Mouse (Mus musculus) G1E (cell line): ENCODE data around the gene Dnaaf2. TPM values are rescaled to one million over a fixed set of nuclear protein-coding genes. Genes with fewer than 3 reads are reported as not detected.

ENCODE experiments used
- ATAC-seq: 2 replicates; pipeline ENCODE4 v1.8.0; 2016; ENCODE audit warnings: mild to moderate bottlenecking; ENCODE audit not compliant: insufficient number of reproducible peaks, poor library complexity, low FRiP score, severe bottlenecking; ENCODE audit errors: extremely low read depth
- DNase-seq: peaks from one replicate; pipeline ENCODE4 v3.0.0; 2012; ENCODE audit warnings: low spot score
- H3K27me3 ChIP-seq: 2 replicates; pipeline ENCODE4 v1.6.1; 2012; ENCODE audit warnings: mild to moderate bottlenecking, low read length, inconsistent platforms; ENCODE audit not compliant: insufficient read depth
- H3K36me3 ChIP-seq: replicated peaks from 2 replicates; pipeline ENCODE3; 2012; ENCODE audit warnings: mild to moderate bottlenecking, inconsistent platforms
- H3K4me1 ChIP-seq: 2 replicates; pipeline ENCODE4 v1.6.1; 2012; ENCODE audit warnings: low read depth, low read length, inconsistent platforms, mixed read lengths; ENCODE audit not compliant: insufficient read depth
- H3K4me3 ChIP-seq: 2 replicates; pipeline ENCODE4 v1.5.1; 2012; ENCODE audit warnings: low read depth, mild to moderate bottlenecking, inconsistent platforms, low read length, moderate library complexity, mixed read lengths
- H3K9me3 ChIP-seq: replicated peaks from 2 replicates; pipeline ENCODE4 v1.6.1; 2012; ENCODE audit warnings: inconsistent platforms
- CTCF ChIP-seq: IDR thresholded peaks from 2 replicates; pipeline ENCODE4 v1.5.1; 2012; ENCODE audit warnings: low read depth, low read length, inconsistent platforms, mixed read lengths
- GATA1 ChIP-seq: IDR thresholded peaks from 2 replicates; pipeline ENCODE4 v1.6.1; 2012; ENCODE audit warnings: borderline replicate concordance, low read length, inconsistent platforms, mixed read lengths
- GATA2 ChIP-seq: IDR thresholded peaks from 2 replicates; pipeline ENCODE4 v1.6.1; 2012; ENCODE audit warnings: low read depth, low read length, inconsistent platforms, borderline replicate concordance
- POLR2AphosphoS5 ChIP-seq: IDR thresholded peaks from 2 replicates; pipeline ENCODE4 v1.6.1; 2012; ENCODE audit warnings: low read depth, low read length, inconsistent platforms; ENCODE audit not compliant: insufficient replicate concordance
- TAL1 ChIP-seq: conservative IDR thresholded peaks from 2 replicates; pipeline ENCODE4 v1.6.1; 2012; ENCODE audit warnings: low read depth, low read length, inconsistent platforms, mixed read lengths
- polyA plus RNA-seq: library from polyadenylated mRNA; stranded (reverse); fragments of >175 nt; gene quantifications from 2 replicates; pipeline ENCODE4 v1.2.3, GENCODE M21; 2012
- total RNA-seq, 2 experiments: library from RNA; stranded (forward) in 1 of 2; stranded (reverse) in 1 of 2; fragments of 200-1000 nt in 1 of 2; fragments of >200 nt in 1 of 2; fragmentation: Nextera tagmentation in 1 of 2; gene quantifications; 2 replicates each; pipeline ENCODE4 v1.2.3; 2014 to 2017

Gene Dnaaf2
- total and polyA plus RNA-seq, 3 experiments, result 5.1 to 11.4 (median 7.6) TPM

- Histone ChIP-seq H3K27me3 (peaks cover 20% of the 10 kb centered on the region), H3K4me3 (no peak overlapping the region), H3K9me3 (no peaks in the 10 kb centered on the region), H3K4me1 (peaks cover 10% of the 10 kb centered on the region), H3K36me3 (peaks cover 4% of the 10 kb centered on the region)
- no peak for DNase-seq
- TF ChIP-seq GATA1 (no peak), CTCF (no peak), TAL1 (no peak), POLR2AphosphoS5 (no peak), GATA2 (no peak)
- no peak for ATAC-seq
These were observed 48.2 kb downstream of the Dnaaf2 start for GRCm38 (mm10) chr12:69150049-69150448.

GRCm38 (mm10) chr12:69147166-69147735 is 51.0 kb downstream of the Dnaaf2 start:
- no peaks in the 10 kb centered on the region for H3K36me3 ChIP-seq
- H3K4me1 ChIP-seq, result peaks cover 10% of the 10 kb centered on the region
- H3K27me3 ChIP-seq, result peaks cover 28% of the 10 kb centered on the region
- no peak overlapping the region for H3K4me3 ChIP-seq
- ATAC-seq (no peak), DNase-seq (no peak)
- TF ChIP-seq POLR2AphosphoS5 (no peak), GATA1 (no peak), CTCF (no peak), GATA2 (no peak), TAL1 (no peak)
- no peaks in the 10 kb centered on the region for H3K9me3 ChIP-seq

- Histone ChIP-seq H3K4me3 (no peak overlapping the region), H3K9me3 (no peaks in the 10 kb centered on the region), H3K36me3 (no peaks in the 10 kb centered on the region), H3K4me1 (peaks cover 12% of the 10 kb centered on the region), H3K27me3 (peaks cover 39% of the 10 kb centered on the region)
- DNase-seq (no peak), ATAC-seq (no peak)
- TF ChIP-seq CTCF (no peak), POLR2AphosphoS5 (no peak), TAL1 (no peak), GATA2 (no peak), GATA1 (no peak)
These were observed 54.8 kb downstream of the Dnaaf2 start for GRCm38 (mm10) chr12:69143460-69143859.

DNA sequence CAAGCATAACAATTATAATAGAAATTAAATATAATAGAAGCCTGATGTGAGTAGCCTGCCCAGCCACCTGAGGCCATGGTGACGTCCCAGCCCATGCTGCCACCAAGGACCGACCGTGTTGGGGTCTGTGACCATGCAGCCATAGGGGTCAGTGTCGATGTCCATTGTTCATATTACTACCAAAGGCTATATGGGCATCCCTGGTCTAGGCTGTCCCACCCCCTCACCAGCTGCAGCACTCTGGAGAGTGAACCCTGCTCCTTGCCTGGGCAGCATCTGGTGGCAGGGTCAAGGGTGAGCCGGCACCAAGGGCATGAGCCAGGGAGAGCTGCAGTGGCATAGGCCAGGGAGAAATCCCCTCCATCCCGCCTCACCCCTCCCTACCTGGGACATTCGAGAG is 58.4 kb downstream of the Dnaaf2 start:
- ATAC-seq, result no peak
- peaks cover 2% of the 10 kb centered on the region; the same call in 1 of the 2 replicates for H3K4me1 ChIP-seq

GRCm38 (mm10) chr12:69139201-69139600 is 59.0 kb downstream of the Dnaaf2 start:
- Histone ChIP-seq H3K4me1 (peaks cover 2% of the 10 kb centered on the region; the same call in 1 of the 2 replicates), H3K4me3 (no peak overlapping the region), H3K9me3 (no peaks in the 10 kb centered on the region), H3K27me3 (peaks cover 35% of the 10 kb centered on the region), H3K36me3 (no peaks in the 10 kb centered on the region)
- no peak for TF ChIP-seq CTCF
- ATAC-seq, result no peak
- DNase-seq, result no peak

More for the DNA sequence above, 58.4 kb downstream of the Dnaaf2 start:
- H3K36me3 ChIP-seq, result no peaks in the 10 kb centered on the region
- DNase-seq, result no peak
- TF ChIP-seq TAL1 (no peak), POLR2AphosphoS5 (no peak), GATA2 (no peak), GATA1 (no peak), CTCF (no peak)
- H3K9me3 ChIP-seq, result no peaks in the 10 kb centered on the region
- no peak overlapping the region for H3K4me3 ChIP-seq
- peaks cover 35% of the 10 kb centered on the region for H3K27me3 ChIP-seq

Other genes with a start within 250 kb of the Dnaaf2 start
- 861 and 936 TPM in 2 replicates for gene Rps29, start 39.2 kb downstream of the Dnaaf2 start, total RNA-seq (2014; fragmentation: Nextera tagmentation)
- gene Rps29, start 39.2 kb downstream of the Dnaaf2 start, total RNA-seq (2017), result 3,601 and 5,070 TPM in 2 replicates
- gene Rps29, start 39.2 kb downstream of the Dnaaf2 start, polyA plus RNA-seq, result 542 and 2,773 TPM in 2 replicates
- 36.2 and 44.2 TPM in 2 replicates for gene Lrr1, start 29.6 kb downstream of the Dnaaf2 start, total RNA-seq (2014; fragmentation: Nextera tagmentation)
- 17.8 and 19.4 TPM in 2 replicates for gene Lrr1, start 29.6 kb downstream of the Dnaaf2 start, total RNA-seq (2017)
- 45.0 and 56.6 TPM in 2 replicates for gene Lrr1, start 29.6 kb downstream of the Dnaaf2 start, polyA plus RNA-seq
- 229 and 258 TPM in 2 replicates for gene Rpl36al, start 14.3 kb downstream of the Dnaaf2 start, total RNA-seq (2014; fragmentation: Nextera tagmentation)
- gene Rpl36al, start 14.3 kb downstream of the Dnaaf2 start, total RNA-seq (2017), result 1,699 and 1,905 TPM in 2 replicates
- gene Rpl36al, start 14.3 kb downstream of the Dnaaf2 start, polyA plus RNA-seq, result 83.2 and 113 TPM in 2 replicates
- gene Mgat2, start 14.3 kb downstream of the Dnaaf2 start, total RNA-seq (2014; fragmentation: Nextera tagmentation), result 107 and 112 TPM in 2 replicates
- 118 and 119 TPM in 2 replicates for gene Mgat2, start 14.3 kb downstream of the Dnaaf2 start, total RNA-seq (2017)
- gene Mgat2, start 14.3 kb downstream of the Dnaaf2 start, polyA plus RNA-seq, result 50.7 and 61.0 TPM in 2 replicates
- 33.0 and 34.5 TPM in 2 replicates for gene Gm49383, start 1.3 kb downstream of the Dnaaf2 start, total RNA-seq (2014; fragmentation: Nextera tagmentation)
- 56.1 and 82.2 TPM in 2 replicates for gene Gm49383, start 1.3 kb downstream of the Dnaaf2 start, total RNA-seq (2017)
- 75.5 and 90.8 TPM in 2 replicates for gene Gm49383, start 1.3 kb downstream of the Dnaaf2 start, polyA plus RNA-seq
- 40.3 and 61.3 TPM in 2 replicates for gene Gm49384, start 5.8 kb upstream of the Dnaaf2 start, total RNA-seq (2014; fragmentation: Nextera tagmentation)
- gene Gm49384, start 5.8 kb upstream of the Dnaaf2 start, total RNA-seq (2017), result 33.7 and 36.0 TPM in 2 replicates
- gene Gm49384, start 5.8 kb upstream of the Dnaaf2 start, polyA plus RNA-seq, result not detected in 2 replicates
- 57.3 and 67.0 TPM in 2 replicates for gene Pole2, start 29.8 kb upstream of the Dnaaf2 start, total RNA-seq (2014; fragmentation: Nextera tagmentation)
- 82.3 and 85.4 TPM in 2 replicates for gene Pole2, start 29.8 kb upstream of the Dnaaf2 start, total RNA-seq (2017)
- 20.3 and 20.7 TPM in 2 replicates for gene Pole2, start 29.8 kb upstream of the Dnaaf2 start, polyA plus RNA-seq
- 8.5 and 13.0 TPM in 2 replicates for gene Klhdc1, start 42.7 kb upstream of the Dnaaf2 start, total RNA-seq (2014; fragmentation: Nextera tagmentation)
- 8.7 and 14.6 TPM in 2 replicates for gene Klhdc1, start 42.7 kb upstream of the Dnaaf2 start, total RNA-seq (2017)
- 11.1 and 16.0 TPM in 2 replicates for gene Klhdc1, start 42.7 kb upstream of the Dnaaf2 start, polyA plus RNA-seq
- 129 and 134 TPM in 2 replicates for gene Klhdc2, start 98.3 kb upstream of the Dnaaf2 start, total RNA-seq (2014; fragmentation: Nextera tagmentation)
- 127 and 141 TPM in 2 replicates for gene Klhdc2, start 98.3 kb upstream of the Dnaaf2 start, total RNA-seq (2017)
- gene Klhdc2, start 98.3 kb upstream of the Dnaaf2 start, polyA plus RNA-seq, result 33.6 and 41.4 TPM in 2 replicates
- 149 and 150 TPM in 2 replicates for gene Nemf, start 158.7 kb upstream of the Dnaaf2 start, total RNA-seq (2014; fragmentation: Nextera tagmentation)
- 103 and 128 TPM in 2 replicates for gene Nemf, start 158.7 kb upstream of the Dnaaf2 start, total RNA-seq (2017)
- 2.9 and 4.9 TPM in 2 replicates for gene Nemf, start 158.7 kb upstream of the Dnaaf2 start, polyA plus RNA-seq
- gene Arf6, start 173.7 kb upstream of the Dnaaf2 start, total RNA-seq (2014; fragmentation: Nextera tagmentation), result 179 and 195 TPM in 2 replicates
- 123 and 153 TPM in 2 replicates for gene Arf6, start 173.7 kb upstream of the Dnaaf2 start, total RNA-seq (2017)
- gene Arf6, start 173.7 kb upstream of the Dnaaf2 start, polyA plus RNA-seq, result 360 and 373 TPM in 2 replicates
- gene Gm9887, start 174.0 kb upstream of the Dnaaf2 start, total RNA-seq (2014; fragmentation: Nextera tagmentation), result not detected in 2 replicates
- gene Gm9887, start 174.0 kb upstream of the Dnaaf2 start, total RNA-seq (2017), result 0.87 and 0.93 TPM in 2 replicates
- gene Gm9887, start 174.0 kb upstream of the Dnaaf2 start, polyA plus RNA-seq, result 0.79 and 1.6 TPM in 2 replicates